Mouse (Mus musculus): ENCODE data around the gene Eef1g.

DNA sequence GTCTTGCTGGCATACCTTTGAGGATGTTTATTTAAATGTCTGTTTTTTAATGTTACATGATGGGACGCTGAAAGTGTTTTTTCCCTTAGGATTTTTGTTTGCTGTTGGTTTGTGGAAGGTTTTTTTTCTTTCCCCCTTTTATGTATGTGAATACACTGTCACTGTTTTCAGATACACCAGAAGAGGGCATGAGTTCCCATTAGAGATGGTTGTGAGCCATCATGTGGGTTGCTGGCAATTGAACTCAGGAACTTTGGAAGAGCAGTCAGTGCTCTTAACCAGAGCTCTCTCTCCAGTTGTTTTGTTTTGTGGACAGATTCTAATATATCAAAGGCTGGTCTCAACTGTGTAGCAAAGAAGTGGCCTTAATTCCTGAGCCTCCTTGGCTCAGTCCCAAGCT is 7.8 kb downstream of the Eef1g start:
- TF ChIP-seq POLR2A (IDR thresholded peaks at IDR 0.05; ENCODE audit: insufficient read depth, low read depth, low read length) (no peak), CTCF (IDR thresholded peaks at IDR 0.05) (peak; percentile 27), EP300 (IDR thresholded peaks at IDR 0.05; ENCODE audit: insufficient read depth, low read depth, low read length) (no peak)

All from heart, adult 2 months (tissue).